ENCODE assay signal across 9 mouse cellular contexts in genomic region chr13:118350257-118350656, GRCm38 (mm10). TPM values are rescaled to one million over a fixed set of nuclear protein-coding genes. Genes with fewer than 3 reads are reported as not detected.
DNase-seq lines count a peak whose midpoint lies in the region; ATAC-seq and TF ChIP-seq lines count a peak whose summit lies in the region.
"Had no signal": no experiment of that assay in that cellular context is flagged by ENCODE, and none has a peak within 500 bp of the region (broad histone marks: within the 10 kb centered on the region; RNA-seq: fewer than 3 reads in every experiment).

No protein-coding gene starts in this region.

- no peaks in the 10 kb centered on the region for H3K27me3 ChIP-seq in heart, postnatal 0 days (ENCODE audit: control insufficient read depth, insufficient read depth, low read length)
- no peaks in the 10 kb centered on the region for H3K27me3 ChIP-seq in thymus, adult 2 months (ENCODE audit: control insufficient read depth, insufficient read depth, low read length)
- no peaks in the 10 kb centered on the region for H3K27me3 ChIP-seq in stomach, postnatal 0 days (ENCODE audit: control insufficient read depth, insufficient read depth, low read length)

- H3K4me2 ChIP-seq in heart, postnatal 0 days (ENCODE audit: low read depth, low read length): peak overlapping the region; percentile 31; the same call in 1 of the 2 replicates
- no peak overlapping the region for H3K4me2 ChIP-seq in stomach, postnatal 0 days (replicated peaks; ENCODE audit: low read depth)

- no peak overlapping the region for H3K4me3 ChIP-seq in heart, postnatal 0 days (ENCODE audit: low read depth, low read length)
- H3K4me3 ChIP-seq in thymus, adult 2 months (ENCODE audit: control insufficient read depth, insufficient read depth, low read length): no peak overlapping the region
- H3K4me3 ChIP-seq in stomach, postnatal 0 days (ENCODE audit: low read depth, low read length): no peak overlapping the region

- H3K9me3 ChIP-seq in heart, postnatal 0 days (replicated peaks; ENCODE audit: control insufficient read depth, low read length): no peaks in the 10 kb centered on the region
- H3K9me3 ChIP-seq in stomach, postnatal 0 days (ENCODE audit: control insufficient read depth, low read length): no peaks in the 10 kb centered on the region

- WGBS in heart, postnatal 0 days: 15% methylated on average over 10 of the region's 10 CpGs
- WGBS in thymus, adult 2 months: 23% methylated on average over 10 of the region's 10 CpGs
- 16% methylated on average over 10 of the region's 10 CpGs for WGBS in stomach, postnatal 0 days

- H3K27ac ChIP-seq in heart, postnatal 0 days (ENCODE audit: low read depth): no peak overlapping the region
- H3K27ac ChIP-seq in thymus, adult 2 months (ENCODE audit: control insufficient read depth, insufficient read depth, low read length): no peak overlapping the region
- H3K27ac ChIP-seq in stomach, postnatal 0 days (replicated peaks): no peak overlapping the region
- H3K27ac ChIP-seq: macrophage had no signal

- H3K36me3 ChIP-seq in heart, postnatal 0 days (replicated peaks; ENCODE audit: control insufficient read depth, insufficient read depth, low read length): no peaks in the 10 kb centered on the region
- H3K36me3 ChIP-seq in thymus, adult 2 months (ENCODE audit: control insufficient read depth, insufficient read depth, low read length): no peaks in the 10 kb centered on the region
- H3K36me3 ChIP-seq in stomach, postnatal 0 days (ENCODE audit: control insufficient read depth, insufficient read depth, low read length): no peaks in the 10 kb centered on the region

- ATAC-seq in heart, postnatal 0 days (ENCODE audit: insufficient read depth, low read depth): no peak
- ATAC-seq in stomach, postnatal 0 days (ENCODE audit: low FRiP score, low TSS enrichment): no peak
- ATAC-seq in erythroid progenitor cell, adult 5-6 weeks (replicated peaks; ENCODE audit: low FRiP score, poor library complexity, severe bottlenecking): no peak

- peak; percentile 49 for DNase-seq in heart, postnatal 0 days (ENCODE audit: low spot score)
- no peak for DNase-seq in heart, adult 9 months (ENCODE audit: low spot score in 2 of 2)
- DNase-seq in thymus, postnatal 0 days (ENCODE audit: low spot score): peak; percentile 44
- no peak for DNase-seq in thymus, adult 2 months
- DNase-seq in embryo, embryonic 11 days: peak; percentile 70
- DNase-seq in stomach, postnatal 0 days (ENCODE audit: low spot score): no peak
- no peak for DNase-seq in kidney, postnatal 36 days

- H3K9ac ChIP-seq in heart, postnatal 0 days (replicated peaks; ENCODE audit: low read depth, low read length): no peak overlapping the region
- H3K9ac ChIP-seq in stomach, postnatal 0 days (ENCODE audit: low read length): no peak overlapping the region

- TF ChIP-seq EP300 in heart, postnatal 0 days (IDR thresholded peaks at IDR 0.05; ENCODE audit: low read depth): no peak
- TF ChIP-seq EP300 in stomach, postnatal 0 days (optimal IDR thresholded peaks at IDR 0.05): no peak

- no peaks in the 10 kb centered on the region for H3K4me1 ChIP-seq in heart, postnatal 0 days (ENCODE audit: control insufficient read depth, insufficient read depth)
- no peaks in the 10 kb centered on the region for H3K4me1 ChIP-seq in thymus, adult 2 months (replicated peaks; ENCODE audit: control insufficient read depth, insufficient read depth, low read length)
- no peaks in the 10 kb centered on the region for H3K4me1 ChIP-seq in stomach, postnatal 0 days (replicated peaks; ENCODE audit: control insufficient read depth, insufficient read depth)

- TF ChIP-seq POLR2A in thymus, adult 2 months (IDR thresholded peaks at IDR 0.05; ENCODE audit: control insufficient read depth, extremely low read depth, insufficient read depth, low read length, poor library complexity): no peak

- TF ChIP-seq CTCF in heart, postnatal 0 days (IDR thresholded peaks at IDR 0.05; ENCODE audit: low read depth): peak; percentile 81
- TF ChIP-seq CTCF in thymus, adult 2 months (IDR thresholded peaks at IDR 0.05; ENCODE audit: borderline replicate concordance, control insufficient read depth, extremely low read depth, insufficient read depth, low read length, poor library complexity): no peak
- TF ChIP-seq CTCF in stomach, postnatal 0 days (IDR thresholded peaks at IDR 0.05; ENCODE audit: low read depth): peak; percentile 88

RNA-seq across cellular contexts. Expression of gene B430218F22Rik, which starts 36.2 kb away (rescaled TPM):
- not detected in 2 replicates for total RNA-seq in heart, postnatal 0 days (2014; rRNA removed; ENCODE audit: low replicate concordance)
- 1.1 and 1.6 TPM in 2 replicates for polyA plus RNA-seq in heart, postnatal 0 days (2015; fragmentation: Nextera tagmentation; extraction: Ambion mirVana)
- polyA plus RNA-seq in thymus, postnatal 0 days (2015; fragmentation: Nextera tagmentation; extraction: Ambion mirVana): 0.48 and 1.5 TPM in 2 replicates
- 0.49 and 0.96 TPM in 2 replicates for polyA plus RNA-seq in thymus, adult 2 months (2012; rRNA removed)
- 1.2 and 1.3 TPM in 2 replicates for polyA plus RNA-seq in stomach, postnatal 0 days (2015; fragmentation: Nextera tagmentation; extraction: Ambion mirVana)
- total RNA-seq in erythroid progenitor cell, adult 5-6 weeks (2015; ENCODE audit: low replicate concordance): 0.84 TPM in 1 of 2 replicates, not detected in the other
- not detected in 2 replicates for total RNA-seq in erythroid progenitor cell, adult 5-6 weeks (2017; ENCODE audit: low replicate concordance)
- polyA plus RNA-seq: macrophage had no signal

RNA-seq across cellular contexts. Expression of gene Mrps30, which starts 36.8 kb away (rescaled TPM):
- total RNA-seq in heart, postnatal 0 days (2014; rRNA removed; ENCODE audit: low replicate concordance): 32.8 and 36.1 TPM in 2 replicates
- polyA plus RNA-seq in heart, postnatal 0 days (2015; fragmentation: Nextera tagmentation; extraction: Ambion mirVana): 34.7 and 36.2 TPM in 2 replicates
- 37.6 and 38.8 TPM in 2 replicates for polyA plus RNA-seq in thymus, postnatal 0 days (2015; fragmentation: Nextera tagmentation; extraction: Ambion mirVana)
- 24.7 and 36.7 TPM in 2 replicates for polyA plus RNA-seq in thymus, adult 2 months (2012; rRNA removed)
- polyA plus RNA-seq in stomach, postnatal 0 days (2015; fragmentation: Nextera tagmentation; extraction: Ambion mirVana): 21.4 and 22.2 TPM in 2 replicates
- 7.5 and 8.6 TPM in 2 replicates for total RNA-seq in erythroid progenitor cell, adult 5-6 weeks (2015; ENCODE audit: low replicate concordance)
- 8.9 and 14.0 TPM in 2 replicates for total RNA-seq in erythroid progenitor cell, adult 5-6 weeks (2017; ENCODE audit: low replicate concordance)

Comparison
In these comparisons a context has a peak if more than half of its experiments do, and no peak if none do; other contexts are left out.
1. DNase-seq: peak in heart, postnatal 0 days (single experiment), thymus, postnatal 0 days (single experiment) and embryo, embryonic 11 days (single experiment); none in heart, adult 9 months (0 of 2), thymus, adult 2 months (single experiment), stomach, postnatal 0 days (single experiment) and kidney, postnatal 36 days (0 of 2).